Mouse (Mus musculus) fibroblast of lung, adult 2 months (primary cell): ENCODE measurements around the gene Ddx39b.

Experiments
- DNase-seq: peaks from one replicate; pipeline ENCODE4 v3.0.0-alpha.2; 2011; ENCODE audit warnings: low read depth

The Ddx39b gene

GRCm38 (mm10) chr17:35244999-35245398 lies 3.5 kb downstream of the Ddx39b start:
- DNase-seq = no peak

GRCm38 (mm10) chr17:35245731-35246623 lies 4.4 kb downstream of the Ddx39b start:
- DNase-seq = no peak

GRCm38 (mm10) chr17:35247144-35247543 lies 5.6 kb downstream of the Ddx39b start:
- DNase-seq = no peak

- no peak for DNase-seq
These were observed 7.4 kb downstream of the Ddx39b start for GRCm38 (mm10) chr17:35248986-35249385.

- DNase-seq = no peak
These were observed 8.1 kb downstream of the Ddx39b start for GRCm38 (mm10) chr17:35249451-35250197.

GRCm38 (mm10) chr17:35250348-35251120 lies 9.0 kb downstream of the Ddx39b start:
- DNase-seq = no peak

- DNase-seq = no peak
These were observed 9.7 kb downstream of the Ddx39b start for GRCm38 (mm10) chr17:35251162-35251719.

- DNase-seq = no peak
These were observed 10.4 kb downstream of the Ddx39b start for GRCm38 (mm10) chr17:35251981-35252380.

- DNase-seq = no peak
These were observed 11.2 kb downstream of the Ddx39b start for GRCm38 (mm10) chr17:35252619-35253292.

GRCm38 (mm10) chr17:35253293-35254093 lies 11.9 kb downstream of the Ddx39b start:
- DNase-seq = no peak

GRCm38 (mm10) chr17:35254241-35255098 lies 12.9 kb downstream of the Ddx39b start:
- DNase-seq = no peak

- no peak for DNase-seq
These were observed 13.8 kb downstream of the Ddx39b start for GRCm38 (mm10) chr17:35255301-35255700.

GRCm38 (mm10) chr17:35255704-35256103 lies 14.2 kb downstream of the Ddx39b start:
- DNase-seq = no peak

- no peak for DNase-seq
These were observed 15.8 kb downstream of the Ddx39b start for GRCm38 (mm10) chr17:35257378-35257777.

- DNase-seq = peak; percentile 84
These were observed 16.4 kb downstream of the Ddx39b start for GRCm38 (mm10) chr17:35257824-35258491.

- no peak for DNase-seq
These were observed 17.2 kb downstream of the Ddx39b start for GRCm38 (mm10) chr17:35258492-35259478.

GRCm38 (mm10) chr17:35259621-35260020 lies 18.1 kb downstream of the Ddx39b start:
- no peak for DNase-seq

- no peak for DNase-seq
These were observed 20.1 kb downstream of the Ddx39b start for GRCm38 (mm10) chr17:35261651-35262050.
